Mouse (Mus musculus): ENCODE measurements around the gene Csf2ra. TPM values are rescaled to one million over a fixed set of nuclear protein-coding genes. Genes with fewer than 3 reads are reported as not detected.

Csf2ra gene
- polyA plus RNA-seq (2012; fragmentation: generic; extraction: Trizol): not detected

GRCm38 (mm10) chr19:61227941-61228701, at the start of gene Csf2ra:
Csf2ra (minus strand) TSS chr19:61228429.

DNA sequence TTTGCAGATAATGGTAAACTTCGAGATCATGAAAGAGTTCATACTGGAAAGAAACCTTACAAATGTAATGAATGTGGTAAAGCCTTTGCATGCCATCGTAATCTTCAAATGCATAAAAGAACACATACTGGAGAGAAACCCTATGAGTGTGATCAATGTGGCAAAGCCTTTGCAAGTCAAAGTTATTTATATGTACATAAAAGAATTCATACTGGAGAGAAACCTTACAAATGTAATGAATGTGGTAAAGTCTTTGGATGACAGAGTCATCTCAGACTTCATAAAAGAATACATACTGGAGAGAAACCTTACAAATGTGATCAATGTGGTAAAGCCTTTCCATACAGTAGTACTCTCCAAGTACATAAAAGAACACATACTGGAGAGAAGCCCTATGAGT, 44.6 kb downstream of the Csf2ra start, which contains the start of gene Gm6020:
TSS of gene Gm6020 (plus strand) at position 301 of the 400 bp plus-strand sequence.

GRCm38 (mm10) chr19:61175756-61176324, 52.4 kb downstream of the Csf2ra start, which contains the start of gene Gm7102:
Gm7102 (minus strand) TSS chr19:61176309.

Other genes starting within 250 kb of the Csf2ra start
- 1 to 10 TPM in 1 of 2 experiments, under 1 TPM in 1; 0.47 to 4.9 TPM for gene Zfp950, start 87.6 kb downstream of the Csf2ra start, polyA plus RNA-seq (2012; fragmentation: generic; extraction: Trizol)
- gene Gm7102, start 52.1 kb downstream of the Csf2ra start, polyA plus RNA-seq (2012; fragmentation: generic; extraction: Trizol): not detected
- gene Gm6020, start 44.5 kb downstream of the Csf2ra start, polyA plus RNA-seq (2012; fragmentation: generic; extraction: Trizol): not detected
- gene Gm21060, start 68.6 kb upstream of the Csf2ra start, polyA plus RNA-seq (2012; fragmentation: generic; extraction: Trizol): not detected

Measured in C3H10T1/2 (cell line).